Mouse (Mus musculus) erythroblast, embryonic 14.5 days (primary cell): ENCODE data around the gene Ttc39b.

Experiments
- GATA1 ChIP-seq: IDR thresholded peaks from 2 replicates; pipeline ENCODE4 v1.6.1; 2012; ENCODE audit warnings: low read length, inconsistent platforms, mixed read lengths
- TAL1 ChIP-seq: IDR thresholded peaks from 3 replicates; pipeline ENCODE4 v1.6.1; 2012; ENCODE audit warnings: low read length, inconsistent platforms, mixed read lengths

- no peak for TF ChIP-seq GATA1
- no peak for TF ChIP-seq TAL1
Measured at GRCm38 (mm10) chr4:83348970-83349369, 24.9 kb upstream of the Ttc39b start.
